Mouse (Mus musculus): ENCODE results near the gene Smarce1. TPM values are rescaled to one million over a fixed set of nuclear protein-coding genes. Genes with fewer than 3 reads are reported as not detected.

Smarce1 gene
- total and polyA plus RNA-seq, 3 experiments = 243 to 277 TPM; not detected in 1

- H3K4me3 ChIP-seq (ENCODE audit: control insufficient read depth in 1 of 2, insufficient read depth in 1 of 2, low read depth in 2 of 2, low read length in 2 of 2) = no peak within 1 kb of the TSS
- no peak for DNase-seq (ENCODE audit: low read depth, low spot score)
- H3K4me1 ChIP-seq (ENCODE audit: control insufficient read depth in 1 of 2, insufficient read depth in 2 of 2, low read length in 2 of 2) = no peaks in the 10 kb centered on the region
- TF ChIP-seq TAL1 (IDR thresholded peaks at IDR 0.05; ENCODE audit: low read length) (no peak), E2F4 (IDR thresholded peaks at IDR 0.05; ENCODE audit: borderline replicate concordance, low read depth, low read length) (no peak), USF2 (IDR thresholded peaks at IDR 0.05; ENCODE audit: borderline replicate concordance in 1 of 2, insufficient read depth in 1 of 2, low read depth in 1 of 2, low read length in 2 of 2) (no peak), POLR2AphosphoS5 (IDR thresholded peaks at IDR 0.05; ENCODE audit: borderline replicate concordance, low read depth, low read length) (no peak), CTCF (IDR thresholded peaks at IDR 0.05 in 2 of 3, conservative IDR thresholded peaks at IDR 0.05 in 1 of 3; ENCODE audit: control insufficient read depth in 1 of 3, insufficient read depth in 1 of 3, low read depth in 2 of 3, low read length in 3 of 3, poor library complexity in 1 of 3, severe bottlenecking in 1 of 3) (no peak), ZKSCAN1 (IDR thresholded peaks at IDR 0.05; ENCODE audit: low read depth, low read length) (no peak), GATA1 (IDR thresholded peaks at IDR 0.05; ENCODE audit: low read depth, low read length) (no peak), MYC (IDR thresholded peaks at IDR 0.05; ENCODE audit: low read depth, low read length) (no peak), MEF2A (IDR thresholded peaks at IDR 0.05; ENCODE audit: extremely low read depth, insufficient replicate concordance, low read depth, low read length, poor library complexity, severe bottlenecking) (no peak), ZC3H11A (IDR thresholded peaks at IDR 0.05; ENCODE audit: low read depth, low read length) (no peak), TCF12 (IDR thresholded peaks at IDR 0.05; ENCODE audit: low read depth, low read length) (no peak), RCOR1 (IDR thresholded peaks at IDR 0.05; ENCODE audit: low read depth, low read length) (no peak), CHD1 (IDR thresholded peaks at IDR 0.05; ENCODE audit: low read depth, low read length) (no peak)
- H3K9me3 ChIP-seq (replicated peaks; ENCODE audit: insufficient read depth, low read length) = no peaks in the 10 kb centered on the region
- H3K9ac ChIP-seq (ENCODE audit: control insufficient read depth, low read depth, low read length, poor library complexity, severe bottlenecking) = no peak within 1 kb of the TSS
- peaks cover 3 to 24% of the 10 kb centered on the region in 2 experiments for H3K27me3 ChIP-seq (ENCODE audit: control insufficient read depth in 1 of 2, insufficient read depth in 2 of 2, low read length in 2 of 2)
- H3K79me2 ChIP-seq (ENCODE audit: control insufficient read depth, insufficient read depth, low read length, poor library complexity) = no peaks in the 10 kb centered on the region
- no peak within 1 kb of the TSS for H3K27ac ChIP-seq (ENCODE audit: control insufficient read depth, low read depth, low read length)
- no peaks in the 10 kb centered on the region for H3K36me3 ChIP-seq (ENCODE audit: control insufficient read depth in 1 of 2, insufficient read depth in 2 of 2, low read length in 2 of 2)
Measured at GRCm38 (mm10) chr11:99243820-99244374, 13.1 kb upstream of the Smarce1 start, which contains the start of gene Krt222. Gene Krt222, minus strand, starts transcription at chr11:99244085.

GRCm38 (mm10) chr11:99243200-99243819 is 12.5 kb upstream of the Smarce1 start:
- Histone ChIP-seq H3K4me1 (ENCODE audit: control insufficient read depth in 1 of 2, insufficient read depth in 2 of 2, low read length in 2 of 2) (no peaks in the 10 kb centered on the region), H3K36me3 (ENCODE audit: control insufficient read depth in 1 of 2, insufficient read depth in 2 of 2, low read length in 2 of 2) (no peaks in the 10 kb centered on the region), H3K9ac (ENCODE audit: control insufficient read depth, low read depth, low read length, poor library complexity, severe bottlenecking) (no peak overlapping the region), H3K79me2 (ENCODE audit: control insufficient read depth, insufficient read depth, low read length, poor library complexity) (no peaks in the 10 kb centered on the region), H3K4me3 (ENCODE audit: control insufficient read depth in 1 of 2, insufficient read depth in 1 of 2, low read depth in 2 of 2, low read length in 2 of 2) (no peak overlapping the region), H3K27ac (ENCODE audit: control insufficient read depth, low read depth, low read length) (no peak overlapping the region), H3K27me3 (ENCODE audit: control insufficient read depth in 1 of 2, insufficient read depth in 2 of 2, low read length in 2 of 2) (peaks cover 8 to 27% of the 10 kb centered on the region in 2 experiments), H3K9me3 (replicated peaks; ENCODE audit: insufficient read depth, low read length) (no peaks in the 10 kb centered on the region)
- DNase-seq (ENCODE audit: low read depth, low spot score) = no peak
- TF ChIP-seq ZNF384 (IDR thresholded peaks at IDR 0.05; ENCODE audit: low read depth, low read length) (peak; percentile 46; the same call in 1 of the 2 replicates), E2F4 (IDR thresholded peaks at IDR 0.05; ENCODE audit: borderline replicate concordance, low read depth, low read length) (no peak)

Data from MEL (cell line).